Mouse (Mus musculus): ENCODE measurements at regions not wholly inside any gene's neighbourhood (a gene's known extent, or its start where the extent isn't known, plus 50 kb on each side); places are given as distances from the start of the nearest gene placed in this dataset.

DNA sequence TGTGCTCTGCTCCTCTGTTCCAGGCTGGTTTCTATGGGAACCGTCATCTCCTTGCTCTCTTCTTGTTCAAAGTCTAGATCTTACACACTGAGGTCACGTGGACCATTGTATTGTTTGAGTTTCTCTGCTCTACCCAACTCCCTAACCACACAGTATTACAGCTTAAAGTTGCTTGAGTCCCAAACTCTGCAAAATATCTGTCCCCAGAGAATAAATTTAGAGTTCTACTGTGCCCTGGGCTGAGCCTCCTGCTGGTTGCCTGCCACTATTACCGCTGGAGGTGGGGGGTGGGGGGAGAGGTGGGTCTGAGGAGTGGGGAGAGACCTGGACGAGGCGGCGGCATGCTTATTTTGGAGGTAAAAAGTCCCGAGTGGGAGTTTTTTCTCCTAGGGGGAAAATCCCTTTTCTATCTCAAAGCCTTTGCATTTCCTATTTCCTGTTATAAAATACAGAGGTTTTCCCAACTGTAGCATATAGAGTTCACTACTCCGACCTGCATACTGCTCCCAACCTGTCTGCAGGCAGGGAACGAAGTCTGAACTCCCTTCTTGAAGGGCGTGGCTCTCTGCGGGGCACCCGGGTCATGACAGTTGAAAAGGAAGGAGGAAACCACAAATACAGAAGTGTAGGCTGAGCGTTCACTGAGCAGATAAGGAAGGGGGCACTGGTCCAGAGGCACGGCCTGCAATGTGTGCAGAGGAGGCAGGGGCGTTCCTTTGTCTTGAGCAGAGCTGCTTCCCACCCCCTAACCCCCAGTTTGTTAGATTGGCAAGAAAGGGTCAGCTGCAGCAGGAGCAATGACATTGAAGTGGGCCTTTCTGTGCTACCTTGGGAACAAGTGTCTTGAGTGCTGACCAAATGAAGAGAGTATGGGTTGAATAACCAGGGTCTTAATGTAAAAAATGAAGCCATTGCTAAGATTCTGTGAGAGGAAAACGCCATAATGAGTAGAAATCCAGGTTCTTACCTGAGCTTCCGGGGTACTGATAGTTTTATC, 188.7 kb downstream of the Akap7 start (continued):
- TF ChIP-seq GABPA (IDR thresholded peaks at IDR 0.05; ENCODE audit: low read depth, low read length) = no peak
- peak in 1 of 3 experiments; percentile 17; a peak in 3 of 6 replicates for TF ChIP-seq CTCF (IDR thresholded peaks at IDR 0.05 in 2 of 3, conservative IDR thresholded peaks at IDR 0.05 in 1 of 3; ENCODE audit: control insufficient read depth in 1 of 3, insufficient read depth in 1 of 3, low read depth in 2 of 3, low read length in 3 of 3, poor library complexity in 1 of 3, severe bottlenecking in 1 of 3)
- TF ChIP-seq USF1 (IDR thresholded peaks at IDR 0.05; ENCODE audit: low read depth, low read length) = peak; percentile 94
- TF ChIP-seq UBTF (IDR thresholded peaks at IDR 0.05; ENCODE audit: borderline replicate concordance, insufficient read depth, low read depth, low read length) = no peak
- TF ChIP-seq CHD1 (IDR thresholded peaks at IDR 0.05; ENCODE audit: low read depth, low read length) = peak; percentile 73; the same call in 1 of the 2 replicates

DNA sequence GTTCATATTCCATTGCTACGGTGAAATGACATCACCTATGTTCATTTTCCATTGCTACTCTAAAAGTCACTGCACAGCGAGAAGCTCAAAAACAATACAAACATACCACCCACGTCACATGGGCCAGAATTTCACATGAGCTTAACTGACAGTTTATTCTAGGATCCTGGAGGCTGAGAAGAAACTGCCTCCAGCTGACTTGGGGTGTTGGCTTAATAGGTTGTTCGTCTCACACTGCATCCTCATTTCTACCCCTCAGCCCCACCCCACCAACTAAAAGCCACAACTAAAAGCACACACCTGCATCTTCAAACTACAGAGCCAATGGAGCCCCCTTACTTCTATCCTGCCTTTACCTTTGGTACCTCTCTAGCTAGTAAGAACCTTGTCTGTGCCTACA, 187.0 kb upstream of the Arg1 start:
- DNase-seq (ENCODE audit: low read depth, low spot score) = no peak
- Histone ChIP-seq H3K9ac (ENCODE audit: control insufficient read depth, low read depth, low read length, poor library complexity, severe bottlenecking) (no peak overlapping the region), H3K79me2 (ENCODE audit: control insufficient read depth, insufficient read depth, low read length, poor library complexity) (no peaks in the 10 kb centered on the region), H3K4me3 (ENCODE audit: control insufficient read depth in 1 of 2, insufficient read depth in 1 of 2, low read depth in 2 of 2, low read length in 2 of 2) (no peak overlapping the region), H3K27ac (ENCODE audit: control insufficient read depth, low read depth, low read length) (no peak overlapping the region), H3K27me3 (ENCODE audit: control insufficient read depth in 1 of 2, insufficient read depth in 2 of 2, low read length in 2 of 2) (no peaks in the 10 kb centered on the region), H3K9me3 (replicated peaks; ENCODE audit: insufficient read depth, low read length) (no peaks in the 10 kb centered on the region), H3K36me3 (ENCODE audit: control insufficient read depth in 1 of 2, insufficient read depth in 2 of 2, low read length in 2 of 2) (peaks cover 0 to 15% of the 10 kb centered on the region in 2 experiments; a peak in 2 of 4 replicates), H3K4me1 (ENCODE audit: control insufficient read depth in 1 of 2, insufficient read depth in 2 of 2, low read length in 2 of 2) (peaks cover 11 to 12% of the 10 kb centered on the region in 2 experiments)
- TF ChIP-seq RCOR1 (IDR thresholded peaks at IDR 0.05; ENCODE audit: low read depth, low read length) (no peak), NELFE (IDR thresholded peaks at IDR 0.05; ENCODE audit: low read depth, low read length) (no peak), SIN3A (IDR thresholded peaks at IDR 0.05; ENCODE audit: low read length) (no peak), BHLHE40 (IDR thresholded peaks at IDR 0.05; ENCODE audit: borderline replicate concordance, low read depth, low read length) (no peak), POLR2AphosphoS2 (IDR thresholded peaks at IDR 0.05; ENCODE audit: low read length) (no peak)

DNA sequence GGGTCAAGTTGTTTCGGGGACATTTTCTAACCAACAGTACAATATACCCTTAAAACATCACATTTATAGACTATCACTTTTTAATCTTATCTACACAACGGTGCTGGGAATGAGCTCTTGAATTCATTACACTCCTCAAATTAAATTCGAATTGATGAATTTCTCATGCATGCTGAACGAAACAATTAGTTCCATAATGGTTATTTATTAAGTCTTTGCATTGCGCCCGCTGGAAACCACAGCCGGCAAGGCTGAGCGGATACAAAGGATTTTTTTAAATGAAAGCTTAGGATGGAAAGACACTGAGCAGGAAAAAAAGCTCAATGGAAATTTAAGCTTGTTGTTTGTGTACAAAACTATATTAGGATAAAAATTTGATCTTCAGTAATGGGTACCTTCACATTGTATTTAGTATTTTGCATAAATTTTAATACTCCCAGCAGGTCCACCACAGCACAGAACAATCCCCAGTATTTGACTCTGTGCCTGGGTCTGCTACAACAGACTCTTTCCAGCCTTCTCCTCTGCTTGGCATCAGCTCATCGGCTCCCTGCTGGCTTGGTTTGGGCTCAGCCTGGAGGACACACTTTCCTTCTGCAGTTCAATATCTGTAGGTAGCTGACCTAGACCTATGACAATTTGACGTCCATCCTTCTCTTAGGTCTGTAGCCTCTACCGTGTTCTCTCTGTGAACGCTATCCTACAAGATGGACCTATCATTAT, 185.3 kb upstream of the Arg1 start:
- no peak for DNase-seq (ENCODE audit: low read depth, low spot score)
- Histone ChIP-seq H3K79me2 (ENCODE audit: control insufficient read depth, insufficient read depth, low read length, poor library complexity) (no peaks in the 10 kb centered on the region), H3K27me3 (ENCODE audit: control insufficient read depth in 1 of 2, insufficient read depth in 2 of 2, low read length in 2 of 2) (no peaks in the 10 kb centered on the region), H3K36me3 (ENCODE audit: control insufficient read depth in 1 of 2, insufficient read depth in 2 of 2, low read length in 2 of 2) (peaks cover 0 to 10% of the 10 kb centered on the region in 2 experiments; a peak in 2 of 4 replicates), H3K4me1 (ENCODE audit: control insufficient read depth in 1 of 2, insufficient read depth in 2 of 2, low read length in 2 of 2) (peaks cover 0 to 3% of the 10 kb centered on the region in 2 experiments), H3K27ac (ENCODE audit: control insufficient read depth, low read depth, low read length) (no peak overlapping the region), H3K9me3 (replicated peaks; ENCODE audit: insufficient read depth, low read length) (no peaks in the 10 kb centered on the region), H3K9ac (ENCODE audit: control insufficient read depth, low read depth, low read length, poor library complexity, severe bottlenecking) (no peak overlapping the region), H3K4me3 (ENCODE audit: control insufficient read depth in 1 of 2, insufficient read depth in 1 of 2, low read depth in 2 of 2, low read length in 2 of 2) (no peak overlapping the region)
- TF ChIP-seq ELF1 (IDR thresholded peaks at IDR 0.05; ENCODE audit: low read depth, low read length) (no peak), EP300 (IDR thresholded peaks at IDR 0.05; ENCODE audit: low read depth in 1 of 2, low read length in 2 of 2) (no peak), TCF12 (IDR thresholded peaks at IDR 0.05; ENCODE audit: low read depth, low read length) (no peak), POLR2AphosphoS5 (IDR thresholded peaks at IDR 0.05; ENCODE audit: borderline replicate concordance, low read depth, low read length) (no peak), ZNF384 (IDR thresholded peaks at IDR 0.05; ENCODE audit: low read depth, low read length) (no peak), E2F4 (IDR thresholded peaks at IDR 0.05; ENCODE audit: borderline replicate concordance, low read depth, low read length) (no peak), ETS1 (IDR thresholded peaks at IDR 0.05; ENCODE audit: low read depth, low read length) (no peak)
